Mouse (Mus musculus) kidney, embryonic 16.5 days (tissue): ENCODE data around the gene Fastkd5. TPM values are rescaled to one million over a fixed set of nuclear protein-coding genes. Genes with fewer than 3 reads are reported as not detected.
A peak's percentile ranks its signal among the peaks of the same experiment; 100 is the strongest.

Experiments used
- ATAC-seq: fragments of 200-750 bp; cut with Nextera tagmentation; 2 replicates; pipeline ENCODE4 v1.8.0; 2017; ENCODE audit warnings: moderate TSS enrichment; ENCODE audit not compliant: low FRiP score, low TSS enrichment
- H3K27ac ChIP-seq: fragments of 300-500 bp; sonication (generic); 2 replicates; pipeline ENCODE4 v1.5.1; 2014; ENCODE audit warnings: low read length
- H3K27me3 ChIP-seq: fragments of 300-500 bp; sonication (generic); 2 replicates; pipeline ENCODE4 v1.6.1; 2014; ENCODE audit warnings: low read length, control low read depth, mixed read lengths; ENCODE audit not compliant: insufficient read depth
- H3K36me3 ChIP-seq: fragments of 300-500 bp; sonication (generic); 2 replicates; pipeline ENCODE4 v1.6.1; 2014; ENCODE audit warnings: low read length, control low read depth, mixed read lengths; ENCODE audit not compliant: insufficient read depth
- H3K4me1 ChIP-seq: fragments of 300-500 bp; sonication (generic); 2 replicates; pipeline ENCODE4 v1.6.1; 2014; ENCODE audit warnings: low read length, control low read depth, mixed read lengths; ENCODE audit not compliant: insufficient read depth
- H3K4me2 ChIP-seq: fragments of 300-500 bp; sonication (generic); replicated peaks from 2 replicates; pipeline ENCODE4 v1.6.1; 2014; ENCODE audit warnings: low read depth, low read length
- H3K4me3 ChIP-seq: fragments of 300-500 bp; sonication (generic); 2 replicates; pipeline ENCODE4 v1.5.1; 2014; ENCODE audit warnings: mild to moderate bottlenecking, low read length
- H3K9ac ChIP-seq: fragments of 300-500 bp; sonication (generic); replicated peaks from 2 replicates; pipeline ENCODE4 v1.6.1; 2014; ENCODE audit warnings: low read length
- H3K9me3 ChIP-seq: fragments of 300-500 bp; sonication (generic); 2 replicates; pipeline ENCODE4 v1.6.1; 2016; ENCODE audit warnings: low read length, control low read depth
- WGBS: fragments of 180-500 bp; shearing (Covaris S2); extraction: QIAGEN DNeasy Blood & Tissue Kit; methylation state at CpG from one replicate; pipeline ENCODE4 v1.1.7; 2014; 5-methylcytosine and 5-hydroxymethylcytosine counted together
- polyA plus RNA-seq: library from polyadenylated mRNA; unstranded; fragments of >200 nt; fragmentation: Nextera tagmentation; extraction: Ambion mirVana; gene quantifications from 2 replicates; pipeline ENCODE4 v1.2.1, GENCODE M21; 2015

The Fastkd5 gene
- polyA plus RNA-seq, result 16.4 and 19.8 TPM in 2 replicates

GRCm38 (mm10) chr2:130629839-130630203 is at the start of gene Fastkd5, which contains the start of gene Ubox5:
TSS of gene Fastkd5 (minus strand) at chr2:130630027.
TSS of gene Ubox5 (minus strand) at chr2:130630038.
- H3K27ac ChIP-seq, result peak within 1 kb of the TSS; percentile 48
- peaks cover 15% of the 10 kb centered on the region for H3K36me3 ChIP-seq
- peak; percentile 85 for ATAC-seq
- H3K4me2 ChIP-seq, result peak within 1 kb of the TSS; percentile 88
- H3K4me3 ChIP-seq, result peak within 1 kb of the TSS; percentile 97
- peaks cover 21% of the 10 kb centered on the region for H3K4me1 ChIP-seq
- 0% methylated on average over 25 of the region's 25 CpGs for WGBS
- H3K27me3 ChIP-seq, result peaks cover 7% of the 10 kb centered on the region; the same call in 1 of the 2 replicates
- H3K9ac ChIP-seq, result peak within 1 kb of the TSS; percentile 89
- H3K9me3 ChIP-seq, result no peaks in the 10 kb centered on the region

GRCm38 (mm10) chr2:130679154-130679553 is 49.3 kb upstream of the Fastkd5 start:
- ATAC-seq, result no peak
- H3K9me3 ChIP-seq, result no peaks in the 10 kb centered on the region
- WGBS, result 64% methylated on average over 12 of the region's 12 CpGs
- no peaks in the 10 kb centered on the region for H3K4me1 ChIP-seq
- no peak overlapping the region for H3K4me3 ChIP-seq
- H3K36me3 ChIP-seq, result peaks cover 72% of the 10 kb centered on the region
- no peak overlapping the region for H3K27ac ChIP-seq
- no peaks in the 10 kb centered on the region for H3K27me3 ChIP-seq
- H3K9ac ChIP-seq, result no peak overlapping the region
- no peak overlapping the region for H3K4me2 ChIP-seq

GRCm38 (mm10) chr2:130677211-130677610 is 47.4 kb upstream of the Fastkd5 start:
- ATAC-seq, result no peak

GRCm38 (mm10) chr2:130667559-130667958 is 37.7 kb upstream of the Fastkd5 start, which contains the start of gene Itpa:
TSS of gene Itpa (plus strand) at chr2:130667610.
- Histone ChIP-seq H3K4me3 (peak within 1 kb of the TSS; percentile 77), H3K4me1 (peaks cover 19% of the 10 kb centered on the region), H3K9me3 (no peaks in the 10 kb centered on the region), H3K27ac (peak within 1 kb of the TSS; percentile 85), H3K36me3 (peaks cover 13% of the 10 kb centered on the region), H3K9ac (peak within 1 kb of the TSS; percentile 81), H3K27me3 (no peaks in the 10 kb centered on the region), H3K4me2 (peak within 1 kb of the TSS; percentile 88)
- ATAC-seq, result peak; percentile 56
- WGBS, result 1% methylated on average over 31 of the region's 31 CpGs

More at GRCm38 (mm10) chr2:130677211-130677610, 47.4 kb upstream of the Fastkd5 start:
- Histone ChIP-seq H3K9me3 (no peaks in the 10 kb centered on the region), H3K4me1 (no peaks in the 10 kb centered on the region), H3K9ac (no peak overlapping the region), H3K4me3 (no peak overlapping the region), H3K27me3 (no peaks in the 10 kb centered on the region), H3K27ac (no peak overlapping the region), H3K36me3 (peaks cover 78% of the 10 kb centered on the region), H3K4me2 (no peak overlapping the region)
- WGBS, result 46% methylated on average over 10 of the region's 10 CpGs

GRCm38 (mm10) chr2:130664102-130664701 is 34.4 kb upstream of the Fastkd5 start, which contains the start of gene Ddrgk1:
TSS of gene Ddrgk1 (minus strand) at chr2:130664659.
- H3K4me3 ChIP-seq, result peak within 1 kb of the TSS; percentile 72
- peak; percentile 98 for ATAC-seq
- H3K4me1 ChIP-seq, result peaks cover 19% of the 10 kb centered on the region
- WGBS, result 0% methylated on average over 40 of the region's 40 CpGs
- peak within 1 kb of the TSS; percentile 65 for H3K4me2 ChIP-seq
- H3K9ac ChIP-seq, result peak within 1 kb of the TSS; percentile 92
- peaks cover 16% of the 10 kb centered on the region; the same call in 1 of the 2 replicates for H3K36me3 ChIP-seq
- peak within 1 kb of the TSS; percentile 99 for H3K27ac ChIP-seq
- no peaks in the 10 kb centered on the region for H3K9me3 ChIP-seq
- H3K27me3 ChIP-seq, result no peaks in the 10 kb centered on the region

GRCm38 (mm10) chr2:130663342-130663741 is 33.5 kb upstream of the Fastkd5 start:
- H3K36me3 ChIP-seq, result peaks cover 25% of the 10 kb centered on the region
- H3K4me2 ChIP-seq, result peak overlapping the region; percentile 65
- 80% methylated on average over 11 of the region's 11 CpGs for WGBS
- H3K27ac ChIP-seq, result no peak overlapping the region
- no peaks in the 10 kb centered on the region for H3K9me3 ChIP-seq
- no peak for ATAC-seq
- peak overlapping the region; percentile 92 for H3K9ac ChIP-seq
- H3K4me1 ChIP-seq, result peaks cover 17% of the 10 kb centered on the region
- H3K27me3 ChIP-seq, result no peaks in the 10 kb centered on the region
- peak overlapping the region; percentile 72 for H3K4me3 ChIP-seq

GRCm38 (mm10) chr2:130658530-130658929 is 28.7 kb upstream of the Fastkd5 start:
- Histone ChIP-seq H3K9me3 (no peaks in the 10 kb centered on the region), H3K9ac (no peak overlapping the region), H3K4me1 (peaks cover 5% of the 10 kb centered on the region), H3K36me3 (peaks cover 63% of the 10 kb centered on the region), H3K4me2 (no peak overlapping the region), H3K27ac (no peak overlapping the region), H3K4me3 (no peak overlapping the region), H3K27me3 (no peaks in the 10 kb centered on the region)
- 93% methylated on average over 10 of the region's 10 CpGs for WGBS
- no peak for ATAC-seq

GRCm38 (mm10) chr2:130657541-130657940 is 27.7 kb upstream of the Fastkd5 start:
- H3K9me3 ChIP-seq, result no peaks in the 10 kb centered on the region
- H3K36me3 ChIP-seq, result peaks cover 67% of the 10 kb centered on the region
- no peak overlapping the region for H3K4me2 ChIP-seq
- H3K27me3 ChIP-seq, result no peaks in the 10 kb centered on the region
- no peak overlapping the region for H3K4me3 ChIP-seq
- H3K4me1 ChIP-seq, result no peaks in the 10 kb centered on the region
- ATAC-seq, result no peak
- no peak overlapping the region for H3K27ac ChIP-seq
- H3K9ac ChIP-seq, result no peak overlapping the region
- WGBS, result 86% methylated on average over 6 of the region's 6 CpGs

GRCm38 (mm10) chr2:130656536-130656935 is 26.7 kb upstream of the Fastkd5 start:
- Histone ChIP-seq H3K4me2 (no peak overlapping the region), H3K4me1 (no peaks in the 10 kb centered on the region), H3K9ac (no peak overlapping the region), H3K27me3 (no peaks in the 10 kb centered on the region), H3K36me3 (peaks cover 66% of the 10 kb centered on the region), H3K27ac (no peak overlapping the region), H3K9me3 (no peaks in the 10 kb centered on the region), H3K4me3 (no peak overlapping the region)
- 90% methylated on average over 9 of the region's 9 CpGs for WGBS
- ATAC-seq, result no peak

GRCm38 (mm10) chr2:130655660-130656339 is 26.0 kb upstream of the Fastkd5 start:
- no peak for ATAC-seq
- Histone ChIP-seq H3K4me2 (no peak overlapping the region), H3K9ac (no peak overlapping the region), H3K9me3 (no peaks in the 10 kb centered on the region), H3K4me3 (no peak overlapping the region), H3K36me3 (peaks cover 59% of the 10 kb centered on the region), H3K27me3 (no peaks in the 10 kb centered on the region), H3K4me1 (no peaks in the 10 kb centered on the region), H3K27ac (no peak overlapping the region)
- 93% methylated on average over 6 of the region's 6 CpGs for WGBS
